Mouse (Mus musculus): Measurements from ENCODE around the gene Optc.

The Optc gene

DNA sequence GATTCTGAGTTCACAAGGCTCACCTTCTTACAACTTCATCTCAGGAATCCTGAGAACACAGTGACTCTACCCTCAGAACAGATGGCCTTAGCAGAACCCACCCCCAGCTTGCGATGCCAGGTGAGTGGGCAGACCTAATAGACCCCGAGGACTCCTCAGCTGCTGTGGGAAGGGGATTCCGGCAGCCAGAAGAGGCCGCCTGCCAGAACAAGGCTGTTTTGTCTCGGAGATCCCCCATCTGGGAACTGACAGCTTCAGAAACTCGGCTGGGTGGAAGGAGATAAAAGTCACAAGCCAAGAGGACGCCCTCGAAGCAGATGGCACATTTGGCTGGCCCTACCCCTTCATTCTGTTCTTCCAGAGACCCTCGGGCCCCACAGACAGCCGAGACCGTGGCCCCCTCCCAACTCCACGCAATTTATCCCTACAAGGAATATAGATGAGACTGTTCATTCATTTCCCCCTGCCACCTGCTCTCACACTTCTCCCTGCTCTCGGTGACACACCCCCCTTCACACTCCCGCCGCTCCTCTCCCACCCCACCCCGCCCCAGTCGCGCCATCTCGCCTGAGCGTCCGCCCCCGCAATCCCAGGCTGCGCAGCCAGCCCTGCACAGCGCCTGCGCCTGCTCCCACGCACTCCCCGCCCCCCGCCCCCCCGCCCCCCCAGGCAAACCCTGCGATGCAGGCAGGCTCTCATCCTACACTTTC is at the start of gene Optc:
Optc (minus strand) TSS at position 51 of the 710 bp plus-strand sequence.
- POLR2A ChIA-PET = interaction anchor here in 3 of 4 experiments (0.6 to 1.8 kb wide), 14 partner anchors 8 to 276 kb away, joined by 3 to 7 read pairs (median 4); partner anchors contain the start of gene Btg2 (in 1 of the 3)
- CTCF ChIA-PET = interaction anchor here in 3 of 4 experiments (0.6 to 2.7 kb wide), 8 partner anchors 12 to 601 kb away, joined by 3 to 15 read pairs (median 4); no protein-coding TSS in a partner anchor

DNA sequence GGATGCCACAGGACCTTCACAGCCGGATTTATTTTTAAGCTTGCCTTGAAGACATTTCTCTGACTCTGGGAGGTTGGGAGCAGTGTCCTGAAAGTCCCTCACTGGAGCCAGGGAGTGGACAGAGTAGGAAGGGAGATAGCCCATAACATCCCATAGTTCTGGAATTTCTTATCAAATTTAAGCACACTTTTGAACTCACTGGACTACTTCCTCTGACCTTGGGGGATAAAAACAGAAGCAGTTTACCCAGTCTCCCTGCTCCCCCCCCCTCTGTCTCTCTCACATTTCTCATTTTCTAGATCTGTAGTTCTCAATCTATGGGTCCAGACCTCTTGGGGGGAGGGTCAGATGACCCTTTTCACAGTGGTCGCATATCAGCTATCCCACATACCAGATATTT is 46.2 kb upstream of the Optc start:
- CTCF ChIA-PET = interaction anchor here in 1 of 4 experiments (0.9 kb wide), 1 partner anchor 92 kb away, joined by 3 read pairs; no protein-coding TSS in a partner anchor

DNA sequence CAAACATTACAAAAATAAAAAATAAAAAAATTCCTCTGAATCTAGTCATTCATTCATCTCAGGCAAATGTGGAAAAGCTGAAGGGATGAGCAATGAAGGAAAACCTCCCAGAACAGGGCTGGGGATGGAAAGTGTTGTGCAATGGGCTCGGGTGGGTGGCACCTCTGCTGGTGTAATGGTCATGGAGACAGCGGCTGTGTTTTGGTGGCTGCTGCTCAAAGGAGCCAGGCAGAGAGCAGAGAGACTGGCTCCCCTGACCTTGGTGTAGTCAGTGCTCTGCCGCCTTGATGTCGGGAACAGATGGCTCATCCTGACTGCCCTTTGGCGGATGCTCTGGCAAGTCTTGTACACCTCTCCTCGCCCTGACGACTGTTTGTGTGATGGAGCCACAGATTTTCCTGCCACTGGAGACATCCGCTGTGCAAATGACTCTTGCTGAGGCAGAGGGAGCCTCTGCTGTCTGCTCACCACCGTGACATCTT is 45.5 kb upstream of the Optc start:
- ChIA-PET CTCF (interaction anchor here in 2 of 4 experiments (0.7 to 0.9 kb wide), 2 partner anchors 93 to 227 kb away, joined by 3 to 12 read pairs; no protein-coding TSS in a partner anchor), POLR2A (no interaction called here)

More for the DNA sequence above, 46.2 kb upstream of the Optc start:
- POLR2A ChIA-PET = no interaction called here

DNA sequence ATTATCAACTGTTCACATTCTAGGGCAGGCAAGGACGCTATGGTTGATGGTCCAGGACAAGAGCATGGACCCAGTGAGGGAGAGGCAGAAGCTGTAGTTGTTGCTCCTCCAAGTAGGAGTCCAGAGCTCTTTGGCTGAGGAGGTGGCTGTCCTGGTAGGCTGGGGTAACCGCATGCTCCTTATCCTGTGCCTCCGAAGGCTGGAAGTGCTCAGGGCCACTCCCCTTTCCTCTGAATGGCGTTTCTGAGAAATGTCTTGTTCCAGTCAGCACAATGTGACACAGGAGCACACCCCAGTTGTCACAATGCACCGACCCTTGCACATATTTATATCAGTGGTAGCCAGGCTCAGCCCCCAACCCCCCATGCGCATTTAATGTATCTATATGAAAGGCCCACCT is 43.8 kb upstream of the Optc start:
- CTCF ChIA-PET = interaction anchor here in 1 of 4 experiments (0.7 kb wide), 2 partner anchors 16 to 56 kb away, joined by 3 read pairs; no protein-coding TSS in a partner anchor
- POLR2A ChIA-PET = interaction anchor here in 1 of 4 experiments (1.1 to 1.3 kb wide), 2 partner anchors 10 to 98 kb away, joined by 3 to 6 read pairs; no protein-coding TSS in a partner anchor

DNA sequence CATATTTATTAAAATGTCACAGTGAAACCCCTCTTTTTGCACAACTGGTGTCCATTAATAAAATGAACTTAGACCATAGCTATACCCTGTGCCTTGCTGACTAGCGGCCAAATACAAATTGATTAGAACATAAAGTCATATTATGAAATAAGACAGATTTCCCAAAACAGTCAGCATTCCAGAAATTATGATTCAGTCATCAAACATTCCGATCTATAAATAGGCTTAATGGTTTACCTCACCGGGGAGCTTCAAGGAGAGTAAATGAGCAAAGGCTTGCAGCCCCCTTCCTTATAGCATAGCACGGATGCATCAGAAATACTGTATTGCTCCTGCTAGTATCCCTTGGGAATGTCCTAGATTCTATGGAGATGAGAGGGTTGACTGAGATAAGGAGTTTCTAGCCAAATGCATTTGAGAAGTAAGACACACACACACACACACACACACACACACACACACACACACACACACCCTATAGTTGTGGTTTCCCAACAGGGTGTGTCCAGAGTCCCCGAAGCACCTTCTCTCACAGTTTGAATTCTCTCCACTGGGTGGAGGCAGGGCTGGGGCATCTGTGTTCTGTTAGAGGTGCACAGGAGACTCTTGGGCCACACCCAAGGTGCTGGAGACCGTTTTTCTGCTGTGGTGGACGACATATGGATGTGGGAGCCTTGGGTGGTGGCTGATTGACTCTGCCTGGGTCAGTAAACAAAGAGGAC is 42.4 kb upstream of the Optc start:
- CTCF ChIA-PET = interaction anchor here in 2 of 4 experiments (0.7 to 1.0 kb wide), 3 partner anchors 54 to 157 kb away, joined by 3 read pairs; no protein-coding TSS in a partner anchor
- POLR2A ChIA-PET = interaction anchor here in 1 of 4 experiments (1.1 to 1.3 kb wide), 2 partner anchors 9 to 96 kb away, joined by 3 to 6 read pairs; no protein-coding TSS in a partner anchor

DNA sequence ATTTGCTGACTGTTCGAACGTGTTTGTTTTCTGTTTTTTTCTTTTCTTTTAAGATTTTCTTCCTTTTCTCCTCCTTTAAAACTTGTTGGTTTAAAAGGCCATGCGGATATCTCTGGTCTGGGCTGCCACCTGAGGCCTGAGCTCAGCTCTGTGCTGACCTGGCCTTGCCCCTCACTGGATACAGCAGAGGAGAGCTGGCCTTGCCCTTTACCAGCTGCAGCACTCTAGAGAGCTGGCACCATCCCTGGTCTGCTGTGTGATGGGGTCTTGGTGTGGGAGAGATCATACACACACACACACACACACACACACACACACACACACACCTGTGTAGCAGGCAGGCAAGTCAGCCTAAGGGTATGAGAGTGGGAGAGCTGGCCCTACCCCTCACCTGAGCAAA is 37.3 kb upstream of the Optc start:
- CTCF ChIA-PET = interaction anchor here in 1 of 4 experiments (1.0 kb wide), 1 partner anchor 9 kb away, joined by 4 read pairs; no protein-coding TSS in a partner anchor
- POLR2A ChIA-PET = interaction anchor here in 1 of 4 experiments (0.7 kb wide), 1 partner anchor 49 kb away, joined by 3 read pairs; no protein-coding TSS in a partner anchor

DNA sequence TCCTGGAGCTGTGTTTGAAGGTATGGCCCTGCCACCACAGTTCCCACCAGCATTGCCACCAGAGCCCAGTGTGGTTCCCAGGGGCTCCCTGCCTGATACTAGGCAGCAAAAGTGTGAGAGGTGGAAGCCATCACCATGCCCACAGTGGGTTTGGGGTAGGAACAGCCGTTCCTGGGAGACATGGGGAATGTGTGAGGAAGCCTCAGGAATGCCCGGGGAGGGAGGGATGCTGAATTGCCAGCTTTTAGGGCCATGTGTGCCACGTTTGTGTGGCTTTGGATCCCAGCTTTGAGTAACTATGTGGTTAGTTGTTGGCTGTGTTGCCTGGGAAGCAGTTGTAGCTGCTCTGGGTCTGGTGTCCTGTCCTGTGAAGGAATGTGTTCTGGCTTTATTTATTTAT is 34.1 kb upstream of the Optc start:
- CTCF ChIA-PET = interaction anchor here in 2 of 4 experiments (1.2 to 1.4 kb wide), 2 partner anchors 21 to 94 kb away, joined by 3 read pairs; partner anchors contain the start of gene Prelp (in 1 of the 2)

DNA sequence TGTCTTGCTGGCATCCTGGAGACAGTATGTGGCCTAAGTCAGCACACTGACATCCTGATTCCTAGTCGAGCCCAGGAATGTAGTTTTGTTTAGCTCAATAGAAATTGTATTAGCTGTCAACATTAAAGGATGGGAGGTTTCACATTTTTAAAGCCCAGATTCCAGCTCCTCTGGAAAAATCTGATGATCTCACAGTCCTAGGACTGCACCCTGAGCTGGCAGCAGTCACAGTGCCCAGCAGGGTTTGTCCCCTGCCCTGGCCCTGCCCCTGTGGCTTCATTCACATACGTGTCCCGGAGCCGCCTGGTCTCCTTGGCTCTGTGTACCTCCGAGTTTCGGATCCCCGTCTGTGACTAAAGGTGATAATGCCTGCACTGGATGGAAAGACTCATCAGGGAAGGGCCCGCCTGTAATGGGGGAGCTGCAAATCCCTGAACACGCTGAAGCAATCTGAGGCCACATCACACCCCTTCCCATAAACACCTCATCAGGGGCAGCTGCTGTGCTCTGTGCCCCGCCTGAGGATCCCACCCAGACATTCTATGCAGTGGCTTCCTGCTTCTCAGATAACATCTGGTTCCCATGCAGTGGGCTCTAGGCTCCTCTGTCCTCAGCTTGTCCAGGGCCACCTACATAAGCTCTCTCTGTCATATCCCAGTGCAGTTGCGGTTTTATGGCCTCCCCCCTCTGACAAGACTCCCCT is 33.5 kb upstream of the Optc start:
- ChIA-PET CTCF (interaction anchor here in 2 of 4 experiments (0.6 to 1.4 kb wide), 3 partner anchors 20 to 95 kb away, joined by 3 to 4 read pairs (median 3); partner anchors contain the start of gene Prelp (in 1 of the 2)), POLR2A (interaction anchor here in 2 of 4 experiments (0.6 to 1.5 kb wide), 4 partner anchors 10 to 225 kb away, joined by 3 to 6 read pairs (median 4); no protein-coding TSS in a partner anchor)

More for the DNA sequence above, 34.1 kb upstream of the Optc start:
- POLR2A ChIA-PET = interaction anchor here in 2 of 4 experiments (0.6 to 1.5 kb wide), 3 partner anchors 9 to 122 kb away, joined by 3 to 6 read pairs (median 4); no protein-coding TSS in a partner anchor

DNA sequence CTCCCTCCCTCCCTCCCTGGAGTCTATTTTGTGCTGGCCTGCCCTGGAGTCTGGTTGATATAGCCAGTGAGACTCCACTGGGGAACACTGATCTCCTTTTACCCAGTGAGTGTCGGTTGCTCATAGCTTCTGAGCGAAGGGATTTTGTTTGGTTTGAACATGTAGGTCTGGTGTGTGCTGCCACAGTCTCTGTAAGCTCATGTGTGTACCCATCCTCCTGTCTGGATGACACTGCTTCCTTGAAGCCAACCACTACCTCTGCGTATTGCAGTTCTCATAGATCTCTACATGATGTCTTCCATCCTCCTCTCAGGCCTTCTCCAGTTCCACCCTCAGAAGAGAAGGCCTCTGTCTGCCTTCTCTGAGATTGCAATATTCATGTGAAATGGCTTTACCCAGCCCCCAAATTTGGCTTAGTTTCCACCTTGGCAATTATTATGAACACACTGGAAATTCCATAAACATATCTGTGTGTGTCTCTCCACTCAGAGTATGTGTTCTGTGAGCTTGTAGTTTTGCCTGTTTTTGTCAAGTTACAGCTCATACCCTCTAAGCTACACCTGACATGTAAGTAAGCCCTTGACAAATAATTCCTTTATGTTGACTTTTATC is 32.8 kb upstream of the Optc start:
- POLR2A ChIA-PET = interaction anchor here in 1 of 4 experiments (1.1 to 1.5 kb wide), 2 partner anchors 10 to 24 kb away, joined by 3 to 6 read pairs; no protein-coding TSS in a partner anchor

DNA sequence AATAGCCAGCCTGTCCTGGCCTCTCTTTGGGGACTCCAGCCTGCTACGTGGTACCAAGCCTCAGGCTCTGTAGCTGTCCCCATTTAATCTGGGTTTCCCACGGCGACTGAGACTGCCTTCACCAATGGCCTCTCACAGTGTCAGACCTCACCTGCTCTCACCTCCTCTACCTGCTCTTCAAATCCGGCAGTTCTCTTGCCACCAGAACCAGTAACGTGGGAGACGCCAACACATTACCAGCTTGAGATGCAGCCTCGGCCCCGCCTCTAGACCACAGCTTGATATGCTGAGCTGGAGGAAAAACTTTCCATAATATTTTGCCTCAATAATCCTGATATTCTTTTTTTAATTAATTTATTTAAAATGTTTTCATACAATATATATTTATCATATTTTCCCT is 31.9 kb upstream of the Optc start:
- ChIA-PET POLR2A (no interaction called here), CTCF (interaction anchor here in 1 of 4 experiments (0.7 kb wide), 1 partner anchor 162 kb away, joined by 4 read pairs; no protein-coding TSS in a partner anchor)

More for the DNA sequence above, 32.8 kb upstream of the Optc start:
- CTCF ChIA-PET = interaction anchor here in 1 of 4 experiments (1.4 kb wide), 1 partner anchor 96 kb away, joined by 3 read pairs; no protein-coding TSS in a partner anchor

DNA sequence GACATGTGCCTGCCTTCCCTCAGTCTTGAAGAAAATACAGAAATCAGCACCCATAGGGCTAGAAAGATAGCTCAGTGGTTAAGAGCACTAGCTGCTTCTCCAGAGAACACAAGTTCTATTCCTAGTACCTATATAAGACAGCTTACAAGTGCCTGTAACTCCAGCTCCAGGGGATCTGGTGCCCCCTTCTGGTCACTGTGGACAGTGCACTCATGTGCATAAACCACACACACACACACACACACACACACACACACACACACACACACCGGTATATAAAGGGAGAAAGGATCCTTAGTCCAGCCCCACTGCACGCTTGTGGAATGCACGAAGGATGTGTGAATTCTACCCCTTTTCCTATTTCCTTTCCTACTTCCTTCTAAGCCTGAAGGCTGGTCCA is 28.4 kb upstream of the Optc start:
- CTCF ChIA-PET = interaction anchor here (0.6 to 1.8 kb wide), 18 partner anchors 9 to 386 kb away, joined by 3 to 6 read pairs (median 4); partner anchors contain the start of gene Atp2b4 (in 1 of the 4)

DNA sequence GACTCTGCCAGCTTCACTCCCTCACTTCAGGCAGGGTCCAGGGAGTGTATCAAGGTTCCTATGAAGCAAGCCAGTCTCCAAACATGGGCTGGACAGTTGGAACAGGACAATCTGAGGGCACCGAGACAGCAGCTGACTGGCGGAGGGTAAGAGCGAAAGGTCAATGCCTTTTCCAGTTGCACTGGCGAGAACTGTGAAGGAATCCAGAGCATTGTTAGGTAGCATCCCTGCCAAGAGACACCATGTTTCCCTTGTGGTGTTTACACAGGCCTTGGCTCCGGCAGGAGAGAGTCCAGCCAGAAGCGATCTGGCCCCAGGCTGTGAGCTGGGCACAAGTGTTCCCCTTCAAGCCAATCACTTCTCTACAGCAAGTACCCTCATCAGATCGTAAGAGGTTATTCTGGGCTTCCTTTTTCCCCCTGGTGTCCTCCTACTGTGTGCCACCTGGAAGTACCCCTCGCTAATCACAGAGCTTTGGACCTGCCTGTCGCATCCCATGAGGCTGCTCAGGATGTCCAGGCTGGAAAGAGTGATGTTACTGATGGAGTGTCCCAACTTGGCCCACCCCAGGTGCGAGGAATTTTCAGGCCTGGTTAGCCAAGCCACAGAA is 26.7 kb upstream of the Optc start:
- POLR2A ChIA-PET = interaction anchor here in 1 of 4 experiments (0.9 kb wide), 1 partner anchor 10 kb away, joined by 3 read pairs; no protein-coding TSS in a partner anchor

More for the DNA sequence above, 28.4 kb upstream of the Optc start:
- POLR2A ChIA-PET = interaction anchor here in 3 of 4 experiments (0.6 to 1.3 kb wide), 6 partner anchors 9 to 1059 kb away, joined by 3 read pairs; no protein-coding TSS in a partner anchor

DNA sequence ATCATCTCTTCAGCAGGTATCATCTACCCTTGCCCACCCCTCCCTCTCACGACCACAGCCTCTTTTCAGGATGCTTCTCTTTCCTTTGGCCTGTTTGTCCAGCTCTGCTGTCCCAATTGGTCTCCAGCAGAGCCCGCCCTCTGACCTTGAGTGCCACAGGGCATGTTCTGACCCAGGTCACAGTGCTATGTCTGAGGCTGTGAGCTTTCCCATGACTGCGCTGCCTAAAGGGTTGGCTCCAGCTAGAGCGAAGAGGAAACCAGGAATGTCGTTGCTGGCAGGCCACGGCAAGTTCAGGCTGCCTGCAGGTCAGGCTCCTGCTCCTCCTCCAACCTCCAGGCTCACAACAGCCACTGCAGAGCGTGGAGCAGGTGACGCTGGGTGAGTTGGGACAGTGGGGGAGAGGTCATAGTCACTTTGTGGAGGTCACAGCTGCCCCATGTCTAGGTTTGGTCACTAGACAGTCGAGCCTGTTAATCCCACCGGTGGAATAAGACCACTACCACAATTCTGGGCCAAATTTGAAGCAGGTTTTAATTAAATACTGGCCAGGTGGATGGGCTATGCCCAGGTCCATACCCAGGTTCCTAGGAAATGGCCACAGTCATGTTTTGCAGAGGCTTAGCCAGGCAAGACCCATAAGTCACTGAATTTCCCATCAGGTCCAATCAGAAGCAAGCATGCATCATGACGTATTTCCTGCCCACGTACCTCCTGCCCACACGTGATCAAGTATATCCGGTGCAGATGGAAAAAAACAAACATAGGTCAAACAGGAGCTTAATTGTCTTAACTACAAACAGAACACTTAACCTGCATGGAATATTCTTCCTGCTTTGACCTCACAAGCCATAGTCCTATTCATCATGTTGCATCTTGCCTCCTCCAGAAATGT is 25.7 kb upstream of the Optc start:
- ChIA-PET POLR2A (interaction anchor here in 3 of 4 experiments (0.6 to 1.1 kb wide), 3 partner anchors 9 to 266 kb away, joined by 3 to 5 read pairs (median 4); no protein-coding TSS in a partner anchor), CTCF (interaction anchor here in 2 of 4 experiments (0.6 to 1.2 kb wide), 2 partner anchors 37 to 113 kb away, joined by 3 to 4 read pairs; no protein-coding TSS in a partner anchor)

More for the DNA sequence above, 26.7 kb upstream of the Optc start:
- CTCF ChIA-PET = no interaction called here

DNA sequence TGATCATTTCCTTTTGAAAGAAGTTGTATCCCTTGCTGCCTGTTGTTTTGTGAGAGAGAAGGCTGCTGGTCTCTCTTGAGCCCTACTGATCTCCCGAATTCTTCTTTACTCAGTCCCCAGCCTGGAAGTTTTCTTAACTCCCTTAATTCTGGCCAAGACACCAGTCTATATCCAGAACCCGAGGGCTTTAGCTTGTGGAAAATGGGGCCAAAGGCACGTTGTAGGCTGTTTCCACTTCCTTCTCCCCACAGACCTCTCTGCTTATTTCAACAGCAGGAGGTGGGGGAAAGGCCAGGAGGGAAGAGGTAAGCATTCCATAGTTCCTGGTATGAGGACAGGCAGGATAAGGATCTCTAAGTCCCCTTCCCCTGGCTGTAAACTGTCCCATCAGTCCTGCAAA is 22.2 kb upstream of the Optc start:
- CTCF ChIA-PET = interaction anchor here in 2 of 4 experiments (0.6 to 1.1 kb wide), 3 partner anchors 49 to 190 kb away, joined by 3 to 4 read pairs (median 3); no protein-coding TSS in a partner anchor

DNA sequence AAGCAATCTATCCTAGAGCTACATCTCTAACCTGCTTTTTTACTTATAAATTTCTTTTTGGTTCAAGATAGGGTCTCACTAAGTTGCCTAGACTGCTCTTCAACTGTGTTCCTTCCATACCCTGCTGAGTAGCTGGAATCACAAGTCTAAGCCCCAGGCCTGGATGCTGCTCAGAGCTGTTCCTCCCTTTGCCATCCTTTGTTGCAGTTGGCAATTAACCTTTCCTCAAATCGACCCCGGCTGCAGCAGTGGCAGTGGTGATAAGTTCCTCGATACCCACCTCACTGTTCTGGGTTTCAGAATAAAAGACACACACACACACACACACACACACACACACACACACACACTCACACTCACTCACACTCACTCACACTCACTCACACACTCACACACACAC is 17.4 kb upstream of the Optc start:
- CTCF ChIA-PET = interaction anchor here in 3 of 4 experiments (0.7 to 1.6 kb wide), 3 partner anchors 11 to 212 kb away, joined by 6 to 8 read pairs (median 6); no protein-coding TSS in a partner anchor
- POLR2A ChIA-PET = interaction anchor here in 2 of 4 experiments (0.9 to 1.5 kb wide), 3 partner anchors 12 to 17 kb away, joined by 3 to 4 read pairs (median 4); no protein-coding TSS in a partner anchor

More for the DNA sequence above, 22.2 kb upstream of the Optc start:
- POLR2A ChIA-PET = interaction anchor here in 2 of 4 experiments (0.6 to 1.5 kb wide), 4 partner anchors 20 to 181 kb away, joined by 3 to 4 read pairs (median 4); partner anchors contain the start of genes Atp2b4 (in 1 of the 2) and Chit1 (in 1 of the 2)

All from embryonic stem cell, embryonic (primary cell).